Mouse (Mus musculus): ENCODE measurements around the gene Rusc2.

DNA sequence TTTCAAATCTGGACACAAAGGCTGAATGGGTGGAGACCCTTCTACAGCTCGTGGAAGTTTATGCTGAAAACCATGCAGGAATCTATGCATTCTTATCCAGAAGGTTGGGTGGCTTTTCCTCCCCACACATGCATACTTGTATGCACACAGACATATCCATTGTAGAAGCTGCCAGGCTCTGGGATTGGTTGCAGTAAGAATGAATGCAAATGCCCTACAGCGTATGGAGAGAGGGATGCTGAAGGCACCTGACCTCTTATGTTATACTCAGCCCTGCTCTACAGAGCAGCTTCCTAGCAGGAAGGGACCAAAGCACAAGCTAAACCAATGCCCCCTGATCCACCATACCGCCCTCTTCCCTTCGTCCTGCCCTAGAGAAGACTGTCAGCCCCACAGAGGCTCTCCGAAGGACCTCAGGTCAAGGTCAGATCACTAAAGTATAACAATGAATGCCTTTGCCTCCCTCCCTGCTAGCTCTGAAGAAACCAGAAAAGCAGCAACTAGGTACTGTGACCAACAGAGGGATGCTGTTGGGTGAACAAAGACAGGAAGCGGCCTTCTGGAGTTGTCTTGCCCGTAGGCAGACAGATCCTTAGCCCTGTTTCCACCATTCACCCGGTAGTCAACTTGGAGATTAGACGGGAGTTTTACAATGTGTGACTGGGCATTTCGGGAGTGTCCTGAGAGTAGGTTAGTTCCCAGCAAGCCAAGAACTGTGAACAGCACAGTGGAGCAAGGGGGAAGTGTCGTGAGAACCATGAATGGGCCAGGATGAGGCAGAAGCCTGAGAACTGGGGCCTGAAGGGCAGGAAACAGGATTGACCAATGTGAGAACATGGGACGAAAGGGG, 25.5 kb downstream of the Rusc2 start:
- TF ChIP-seq CTCF (IDR thresholded peaks at IDR 0.05; ENCODE audit: insufficient read depth, low read depth, low read length) (no peak), POLR2A (IDR thresholded peaks at IDR 0.05; ENCODE audit: insufficient read depth, low read depth, low read length) (no peak)

Measured in olfactory bulb, adult 2 months (tissue).